Mouse (Mus musculus) heart, embryonic 13.5 days (tissue): ENCODE measurements around the gene Pxmp4. TPM values are rescaled to one million over a fixed set of nuclear protein-coding genes. Genes with fewer than 3 reads are reported as not detected.

Source experiments
- ATAC-seq: fragments of 200-750 bp; cut with Nextera tagmentation; 2 replicates; pipeline ENCODE4 v1.8.0; 2017; ENCODE audit warnings: moderate TSS enrichment; ENCODE audit not compliant: insufficient number of reproducible peaks, low FRiP score, low TSS enrichment; ENCODE audit errors: extremely low read depth
- H3K27ac ChIP-seq: fragments of 300-500 bp; sonication (generic); replicated peaks from 2 replicates; pipeline ENCODE4 v1.5.1; 2015; ENCODE audit warnings: moderate library complexity, mild to moderate bottlenecking, inconsistent platforms
- H3K27me3 ChIP-seq: fragments of 300-500 bp; sonication (generic); replicated peaks from 2 replicates; pipeline ENCODE4 v1.6.1; 2015; ENCODE audit warnings: mild to moderate bottlenecking, inconsistent platforms
- H3K36me3 ChIP-seq: fragments of 300-500 bp; sonication (generic); 2 replicates; pipeline ENCODE4 v1.6.1; 2015; ENCODE audit warnings: mild to moderate bottlenecking, inconsistent platforms
- H3K4me1 ChIP-seq: fragments of 300-500 bp; sonication (generic); 2 replicates; pipeline ENCODE4 v1.6.1; 2015; ENCODE audit warnings: inconsistent platforms
- H3K4me2 ChIP-seq: fragments of 300-500 bp; sonication (generic); 2 replicates; pipeline ENCODE4 v1.6.1; 2015; ENCODE audit warnings: inconsistent platforms, mild to moderate bottlenecking, moderate library complexity
- H3K4me3 ChIP-seq: fragments of 300-500 bp; sonication (generic); 2 replicates; pipeline ENCODE4 v1.5.1; 2015; ENCODE audit warnings: moderate library complexity, mild to moderate bottlenecking, inconsistent platforms
- H3K9ac ChIP-seq: fragments of 300-500 bp; sonication (generic); 2 replicates; pipeline ENCODE4 v1.6.1; 2015; ENCODE audit warnings: inconsistent platforms, mild to moderate bottlenecking, moderate library complexity
- H3K9me3 ChIP-seq: fragments of 300-500 bp; sonication (generic); 2 replicates; pipeline ENCODE4 v1.6.1; 2016; ENCODE audit warnings: inconsistent platforms
- WGBS: fragments of 180-500 bp; shearing (Covaris S2); methylation state at CpG from one replicate; pipeline ENCODE4 v1.1.7; 2015; ENCODE audit warnings: mixed read lengths; 5-methylcytosine and 5-hydroxymethylcytosine counted together
- polyA plus RNA-seq: library from polyadenylated mRNA; unstranded; fragments of >200 nt; fragmentation: Nextera tagmentation; extraction: Ambion mirVana; gene quantifications from 2 replicates; pipeline ENCODE4 v1.2.1, GENCODE M21; 2015

Pxmp4 gene
- polyA plus RNA-seq, 1 experiment from 2014 or later: 25.2 TPM

DNA sequence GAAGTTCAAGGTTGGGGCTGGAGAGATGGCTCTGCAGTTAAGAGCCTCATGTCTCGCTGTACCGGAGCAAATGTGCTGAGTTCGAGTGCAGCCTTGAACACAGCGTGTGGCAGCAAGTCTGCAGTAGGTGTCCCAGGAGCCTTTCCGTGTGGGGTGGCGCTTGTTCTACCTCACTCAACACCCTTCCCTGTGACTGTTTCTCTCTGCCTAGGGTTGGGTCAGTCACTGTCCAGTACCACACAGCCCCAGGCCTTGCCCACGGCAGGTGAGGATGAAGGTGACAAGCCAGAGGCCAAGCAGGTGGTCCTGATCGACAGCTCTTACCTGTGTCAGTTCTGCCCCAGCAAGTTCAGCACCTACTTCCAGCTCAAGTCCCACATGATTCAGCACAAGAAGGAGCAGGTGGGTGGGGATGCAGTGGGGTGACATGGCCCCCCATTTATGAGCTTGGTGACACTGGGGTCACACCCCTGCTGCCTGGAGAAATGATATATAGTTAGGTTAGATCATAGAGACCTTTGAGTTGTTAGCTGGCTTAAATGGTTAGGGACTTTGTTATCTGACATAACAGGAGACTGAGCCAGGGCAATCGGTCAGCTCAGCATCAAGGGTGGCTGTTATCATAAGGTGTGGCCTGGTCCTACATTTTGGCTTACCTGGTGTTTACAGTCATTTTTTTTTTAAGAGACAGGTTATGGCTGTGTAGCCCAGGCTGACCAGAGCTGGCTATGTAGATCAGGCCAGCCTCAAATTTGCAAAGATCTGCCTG, 30.6 kb upstream of the Pxmp4 start:
- 82% methylated on average over 9 of the region's 9 CpGs for WGBS
- peaks cover 65% of the 10 kb centered on the region for H3K36me3 ChIP-seq
- H3K27ac ChIP-seq: no peak overlapping the region

DNA sequence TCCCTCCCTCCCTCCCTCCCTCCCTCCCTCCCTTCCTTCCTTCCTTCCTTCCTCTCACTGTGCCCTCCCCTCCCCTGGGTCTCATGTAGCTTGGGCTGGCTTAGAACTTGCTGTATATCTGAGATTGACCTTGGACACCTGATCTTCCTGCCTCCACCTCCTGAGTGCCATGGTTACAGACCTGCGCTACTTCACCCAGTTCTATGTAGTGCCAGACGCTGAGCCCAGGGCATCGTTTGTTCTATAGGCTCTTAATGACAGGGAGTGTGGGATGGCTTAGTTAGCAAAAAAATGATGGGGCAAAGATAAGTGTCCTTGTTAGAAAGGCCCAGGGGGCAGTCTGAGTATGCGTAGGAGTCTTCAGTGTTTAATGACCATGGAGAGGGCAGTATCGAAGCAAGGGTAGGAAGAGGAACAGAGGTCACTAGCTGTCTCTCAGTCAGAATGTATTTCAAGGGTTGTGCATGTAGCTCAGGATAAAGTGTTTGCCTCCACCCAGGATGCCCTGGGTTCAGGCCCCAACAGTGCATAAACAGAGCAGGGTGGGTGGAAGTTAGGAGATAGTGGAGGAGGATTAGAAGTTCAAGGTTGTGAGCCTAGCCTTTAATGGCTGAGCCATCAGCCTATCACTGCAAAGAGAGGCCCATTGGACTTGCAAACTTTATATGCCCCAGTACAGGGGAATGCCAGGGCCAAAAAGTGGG, 29.7 kb upstream of the Pxmp4 start:
- Histone ChIP-seq H3K4me2 (peak overlapping the region; percentile 25; the same call in 1 of the 2 replicates), H3K36me3 (peaks cover 65% of the 10 kb centered on the region), H3K4me1 (no peaks in the 10 kb centered on the region), H3K9ac (no peak overlapping the region), H3K4me3 (no peak overlapping the region), H3K9me3 (peaks cover 3% of the 10 kb centered on the region), H3K27ac (no peak overlapping the region), H3K27me3 (no peaks in the 10 kb centered on the region)
- ATAC-seq: no peak
- WGBS: 85% methylated on average over 5 of the region's 5 CpGs

More for the DNA sequence above, 30.6 kb upstream of the Pxmp4 start:
- Histone ChIP-seq H3K9me3 (peaks cover 8% of the 10 kb centered on the region), H3K4me1 (no peaks in the 10 kb centered on the region), H3K4me3 (no peak overlapping the region), H3K27me3 (no peaks in the 10 kb centered on the region), H3K4me2 (peak overlapping the region; percentile 13; the same call in 1 of the 2 replicates), H3K9ac (no peak overlapping the region)
- ATAC-seq: no peak

GRCm38 (mm10) chr2:154632203-154632780, 28.8 kb upstream of the Pxmp4 start:
- ATAC-seq: no peak
- Histone ChIP-seq H3K9me3 (no peaks in the 10 kb centered on the region), H3K4me1 (no peaks in the 10 kb centered on the region), H3K9ac (no peak overlapping the region), H3K36me3 (peaks cover 56% of the 10 kb centered on the region), H3K27me3 (no peaks in the 10 kb centered on the region), H3K27ac (peak overlapping the region; percentile 34), H3K4me3 (0 out of 2 replicates have a peak overlapping the region, but pooled peaks have one; percentile 8), H3K4me2 (peak overlapping the region; percentile 43)
- WGBS: 76% methylated on average over 16 of the region's 16 CpGs

DNA sequence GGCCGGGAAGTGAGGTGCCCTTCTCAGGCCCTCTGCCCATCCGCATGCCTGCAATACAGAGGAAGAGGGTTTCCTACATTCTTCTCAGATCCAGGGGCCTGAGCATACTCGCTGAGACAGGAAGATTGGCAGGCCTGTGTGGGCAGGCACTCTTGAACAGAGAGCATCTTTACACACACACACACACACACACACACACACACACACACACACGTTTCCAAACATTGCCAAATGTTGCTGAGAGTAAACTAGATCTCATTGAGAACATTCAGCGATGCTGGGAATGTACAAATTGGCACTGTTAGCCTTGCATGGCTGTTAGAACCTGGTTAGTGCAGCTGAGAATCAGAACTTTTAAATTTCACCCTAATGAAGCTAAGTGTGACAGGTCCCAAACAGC, 27.0 kb upstream of the Pxmp4 start:
- no peak overlapping the region for H3K4me2 ChIP-seq
- H3K27me3 ChIP-seq: no peaks in the 10 kb centered on the region
- H3K4me1 ChIP-seq: no peaks in the 10 kb centered on the region
- no peak overlapping the region for H3K27ac ChIP-seq
- 71% methylated on average over 5 of the region's 5 CpGs for WGBS
- H3K9ac ChIP-seq: no peak overlapping the region
- H3K9me3 ChIP-seq: no peaks in the 10 kb centered on the region
- H3K36me3 ChIP-seq: peaks cover 49% of the 10 kb centered on the region
- ATAC-seq: no peak
- no peak overlapping the region for H3K4me3 ChIP-seq

- Histone ChIP-seq H3K9ac (no peak overlapping the region), H3K36me3 (peaks cover 37% of the 10 kb centered on the region), H3K4me2 (no peak overlapping the region), H3K4me1 (no peaks in the 10 kb centered on the region), H3K4me3 (no peak overlapping the region), H3K27ac (no peak overlapping the region), H3K27me3 (no peaks in the 10 kb centered on the region), H3K9me3 (peaks cover 5% of the 10 kb centered on the region; the same call in 1 of the 2 replicates)
- ATAC-seq: no peak
These were observed 20.6 kb upstream of the Pxmp4 start for GRCm38 (mm10) chr2:154624137-154624536.

DNA sequence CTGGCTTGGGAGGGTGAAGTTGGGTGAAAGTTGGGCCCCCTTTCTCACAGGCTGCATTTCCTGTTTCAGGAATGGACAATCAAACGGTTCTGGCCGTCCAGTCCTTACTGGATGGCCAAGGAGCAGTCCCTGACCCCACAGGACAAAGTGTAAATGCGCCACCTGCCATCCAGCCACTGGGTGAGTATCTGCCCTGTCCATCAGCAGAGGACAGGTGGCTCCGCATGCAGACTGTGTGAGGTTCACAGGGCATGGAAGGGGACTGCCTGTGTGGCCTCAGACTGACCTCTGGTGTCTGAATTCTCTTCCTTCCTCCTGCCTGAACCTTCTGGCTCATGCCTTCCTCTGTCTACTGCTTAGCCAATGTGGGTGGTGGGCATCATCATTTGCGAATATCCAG, 18.2 kb upstream of the Pxmp4 start:
- 69% methylated on average over 5 of the region's 5 CpGs for WGBS
- H3K9me3 ChIP-seq: peaks cover 5% of the 10 kb centered on the region; the same call in 1 of the 2 replicates
- H3K4me2 ChIP-seq: no peak overlapping the region
- no peak overlapping the region for H3K27ac ChIP-seq
- no peak overlapping the region for H3K9ac ChIP-seq
- H3K4me3 ChIP-seq: no peak overlapping the region
- H3K27me3 ChIP-seq: no peaks in the 10 kb centered on the region
- ATAC-seq: no peak
- H3K36me3 ChIP-seq: peaks cover 31% of the 10 kb centered on the region
- no peaks in the 10 kb centered on the region for H3K4me1 ChIP-seq

DNA sequence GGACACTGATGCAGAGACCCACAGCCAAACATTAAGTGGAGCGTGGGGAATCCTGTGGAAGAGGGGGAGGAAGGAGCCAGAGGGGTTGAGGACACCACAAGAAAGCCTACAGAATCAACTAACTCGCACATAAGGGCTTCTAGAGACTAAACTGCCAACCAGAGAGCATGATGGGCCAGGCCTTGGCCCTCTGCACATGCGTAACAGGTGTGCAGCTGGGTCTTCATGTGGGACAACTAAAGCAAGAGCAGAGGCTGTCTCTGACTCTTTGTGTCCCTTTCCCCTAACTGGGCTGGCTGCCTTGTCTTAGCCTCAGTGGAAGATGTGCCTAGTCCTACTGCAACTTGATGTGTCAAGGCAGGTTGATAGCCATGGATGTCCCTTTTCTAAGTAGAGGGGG, 13.6 kb upstream of the Pxmp4 start:
- H3K36me3 ChIP-seq: peaks cover 3% of the 10 kb centered on the region
- no peak overlapping the region for H3K4me3 ChIP-seq
- H3K9me3 ChIP-seq: no peaks in the 10 kb centered on the region
- peaks cover 29% of the 10 kb centered on the region for H3K4me1 ChIP-seq
- 85% methylated on average over 3 of the region's 3 CpGs for WGBS
- ATAC-seq: no peak
- H3K27me3 ChIP-seq: no peaks in the 10 kb centered on the region
- H3K27ac ChIP-seq: no peak overlapping the region
- no peak overlapping the region for H3K4me2 ChIP-seq
- H3K9ac ChIP-seq: no peak overlapping the region

DNA sequence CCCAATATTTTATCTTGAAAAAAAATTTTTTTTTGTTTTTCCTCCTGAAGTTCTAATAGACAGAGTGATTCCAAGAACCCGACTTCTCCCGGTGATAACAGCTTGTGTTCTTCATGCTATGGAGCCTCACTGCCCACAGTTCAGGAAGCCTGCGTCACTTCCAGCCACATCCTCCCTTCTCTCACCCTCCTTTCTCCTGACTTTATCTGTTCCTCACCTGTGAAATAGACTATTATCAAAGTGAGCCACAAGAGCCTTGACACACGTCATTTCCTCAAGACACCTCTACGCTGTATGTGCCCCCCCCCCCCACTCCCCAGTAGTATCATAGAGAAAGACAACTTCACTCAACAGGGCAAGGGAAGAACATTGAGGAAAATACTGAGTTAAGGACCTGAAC, 12.2 kb upstream of the Pxmp4 start:
- Histone ChIP-seq H3K9ac (no peak overlapping the region), H3K4me2 (peak overlapping the region; percentile 84), H3K9me3 (no peaks in the 10 kb centered on the region), H3K4me3 (no peak overlapping the region), H3K27ac (no peak overlapping the region), H3K36me3 (peaks cover 3% of the 10 kb centered on the region), H3K27me3 (no peaks in the 10 kb centered on the region), H3K4me1 (peaks cover 29% of the 10 kb centered on the region)
- ATAC-seq: no peak
- WGBS: 68% methylated on average over 5 of the region's 5 CpGs

DNA sequence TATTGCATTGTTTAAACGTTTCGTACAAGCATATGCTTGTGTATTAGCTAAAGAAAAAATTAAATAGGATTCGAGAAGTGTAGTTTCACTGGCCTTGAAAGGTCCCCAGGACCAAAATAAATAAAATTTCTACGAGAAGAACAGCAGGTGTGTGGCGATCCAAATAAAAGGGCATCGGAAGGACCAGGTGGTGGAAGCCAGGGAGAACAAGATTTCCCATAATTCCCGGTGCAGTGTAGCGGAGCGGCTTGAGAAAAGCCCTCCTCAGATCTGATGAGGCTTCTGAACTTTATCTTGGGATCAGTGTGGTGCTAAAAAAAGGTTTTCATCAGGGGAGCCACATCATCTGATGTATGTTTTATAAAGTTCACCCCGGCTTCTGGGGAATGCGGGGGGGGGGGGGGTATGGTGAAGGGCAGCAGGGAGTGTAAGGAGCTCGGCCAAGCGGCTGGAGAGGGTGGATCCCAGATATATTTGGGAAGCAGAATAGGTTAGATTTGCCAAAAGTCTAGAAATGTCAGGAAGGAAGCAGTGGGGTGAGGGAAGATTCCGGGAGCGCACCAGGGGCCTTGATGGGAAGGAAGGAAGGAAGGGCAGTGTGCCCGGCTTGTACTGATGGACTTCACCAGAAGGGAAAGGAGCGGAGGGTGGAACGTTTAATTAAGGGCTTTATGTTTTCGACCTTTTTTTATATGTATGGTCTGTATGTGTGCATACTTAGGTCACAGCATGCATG, 11.5 kb upstream of the Pxmp4 start:
- WGBS: 59% methylated on average over 19 of the region's 19 CpGs

GRCm38 (mm10) chr2:154613118-154614115, 9.9 kb upstream of the Pxmp4 start, which contains the start of the genes Zfp341 and 4930519P11Rik:
Zfp341 (plus strand) TSS chr2:154613297.
4930519P11Rik (minus strand) TSS chr2:154613437.
- peak within 1 kb of the TSS; percentile 66 for H3K4me3 ChIP-seq
- under 1% methylated on average over 82 of the region's 98 CpGs for WGBS
- H3K9ac ChIP-seq: peak within 1 kb of the TSS; percentile 88
- peak within 1 kb of the TSS; percentile 84 for H3K4me2 ChIP-seq
- peak; percentile 92 for ATAC-seq
- no peaks in the 10 kb centered on the region for H3K27me3 ChIP-seq
- peaks cover 2% of the 10 kb centered on the region; the same call in 1 of the 2 replicates for H3K36me3 ChIP-seq
- peak within 1 kb of the TSS; percentile 97 for H3K27ac ChIP-seq
- H3K9me3 ChIP-seq: no peaks in the 10 kb centered on the region
- peaks cover 29% of the 10 kb centered on the region for H3K4me1 ChIP-seq

More for the DNA sequence above, 11.5 kb upstream of the Pxmp4 start:
- H3K9me3 ChIP-seq: no peaks in the 10 kb centered on the region
- peak overlapping the region; percentile 26 for H3K4me3 ChIP-seq
- peaks cover 3% of the 10 kb centered on the region for H3K36me3 ChIP-seq
- ATAC-seq: no peak
- H3K4me1 ChIP-seq: peaks cover 29% of the 10 kb centered on the region
- H3K4me2 ChIP-seq: peak overlapping the region; percentile 84
- peak overlapping the region; percentile 28; the same call in 1 of the 2 replicates for H3K27ac ChIP-seq
- no peaks in the 10 kb centered on the region for H3K27me3 ChIP-seq
- peak overlapping the region; percentile 13; the same call in 1 of the 2 replicates for H3K9ac ChIP-seq
